Mouse (Mus musculus) intestine, embryonic 16.5 days (tissue): Measurements from ENCODE around the gene Bnc2. TPM values are rescaled to one million over a fixed set of nuclear protein-coding genes. Genes with fewer than 3 reads are reported as not detected.

Experiments used
- ATAC-seq: fragments of 200-750 bp; cut with Nextera tagmentation; 2 replicates; pipeline ENCODE4 v1.8.0; 2017; ENCODE audit warnings: moderate TSS enrichment, moderate library complexity
- H3K27ac ChIP-seq: fragments of 300-500 bp; sonication (generic); 2 replicates; pipeline ENCODE4 v1.5.1; 2014; ENCODE audit warnings: mild to moderate bottlenecking, low read length
- H3K27me3 ChIP-seq: fragments of 300-500 bp; sonication (generic); replicated peaks from 2 replicates; pipeline ENCODE4 v1.6.1; 2014; ENCODE audit warnings: low read length, control low read depth, mixed read lengths; ENCODE audit not compliant: control insufficient read depth, insufficient read depth
- H3K36me3 ChIP-seq: fragments of 300-500 bp; sonication (generic); 2 replicates; pipeline ENCODE4 v1.6.1; 2014; ENCODE audit warnings: low read length, control low read depth; ENCODE audit not compliant: control insufficient read depth, insufficient read depth
- H3K4me1 ChIP-seq: fragments of 300-500 bp; sonication (generic); 2 replicates; pipeline ENCODE4 v1.6.1; 2014; ENCODE audit warnings: low read length, control low read depth, mixed read lengths; ENCODE audit not compliant: control insufficient read depth, insufficient read depth
- H3K4me2 ChIP-seq: fragments of 300-500 bp; sonication (generic); 2 replicates; pipeline ENCODE4 v1.6.1; 2014; ENCODE audit warnings: low read depth, low read length, control low read depth
- H3K4me3 ChIP-seq: fragments of 300-500 bp; sonication (generic); 2 replicates; pipeline ENCODE4 v1.5.1; 2014; ENCODE audit warnings: mild to moderate bottlenecking, low read length
- H3K9ac ChIP-seq: fragments of 300-500 bp; sonication (generic); 2 replicates; pipeline ENCODE4 v1.6.1; 2014; ENCODE audit warnings: low read depth, low read length
- H3K9me3 ChIP-seq: fragments of 300-500 bp; sonication (generic); 2 replicates; pipeline ENCODE4 v1.6.1; 2016; ENCODE audit warnings: low read length, control low read depth; ENCODE audit not compliant: control insufficient read depth
- WGBS: fragments of 180-500 bp; shearing (Covaris S2); extraction: QIAGEN DNeasy Blood & Tissue Kit; methylation state at CpG from one replicate; pipeline ENCODE4 v1.1.7; 2014; 5-methylcytosine and 5-hydroxymethylcytosine counted together
- polyA plus RNA-seq: library from polyadenylated mRNA; unstranded; fragments of >200 nt; fragmentation: Nextera tagmentation; extraction: Ambion mirVana; gene quantifications from 2 replicates; pipeline ENCODE4 v1.2.1, GENCODE M21; 2015

Gene Bnc2
- polyA plus RNA-seq, 1 experiment from 2014 or later: 8.9 TPM

GRCm38 (mm10) chr4:84498469-84498868 is 176.6 kb downstream of the Bnc2 start:
- Histone ChIP-seq H3K27ac (no peak overlapping the region), H3K4me1 (peaks cover 8% of the 10 kb centered on the region; the same call in 1 of the 2 replicates), H3K27me3 (no peaks in the 10 kb centered on the region), H3K9me3 (no peaks in the 10 kb centered on the region), H3K36me3 (no peaks in the 10 kb centered on the region), H3K9ac (no peak overlapping the region), H3K4me2 (no peak overlapping the region), H3K4me3 (no peak overlapping the region)
- ATAC-seq: no peak
- WGBS: 94% methylated on average over 6 of the region's 6 CpGs

- no peak overlapping the region for H3K4me2 ChIP-seq
- no peak overlapping the region for H3K9ac ChIP-seq
- H3K4me1 ChIP-seq: no peaks in the 10 kb centered on the region
- ATAC-seq: no peak
- H3K27me3 ChIP-seq: no peaks in the 10 kb centered on the region
- 72% methylated on average over 5 of the region's 5 CpGs for WGBS
- H3K9me3 ChIP-seq: no peaks in the 10 kb centered on the region
- no peak overlapping the region for H3K27ac ChIP-seq
- H3K36me3 ChIP-seq: no peaks in the 10 kb centered on the region
- H3K4me3 ChIP-seq: no peak overlapping the region
Observed at GRCm38 (mm10) chr4:84488323-84488722, 186.8 kb downstream of the Bnc2 start.

DNA sequence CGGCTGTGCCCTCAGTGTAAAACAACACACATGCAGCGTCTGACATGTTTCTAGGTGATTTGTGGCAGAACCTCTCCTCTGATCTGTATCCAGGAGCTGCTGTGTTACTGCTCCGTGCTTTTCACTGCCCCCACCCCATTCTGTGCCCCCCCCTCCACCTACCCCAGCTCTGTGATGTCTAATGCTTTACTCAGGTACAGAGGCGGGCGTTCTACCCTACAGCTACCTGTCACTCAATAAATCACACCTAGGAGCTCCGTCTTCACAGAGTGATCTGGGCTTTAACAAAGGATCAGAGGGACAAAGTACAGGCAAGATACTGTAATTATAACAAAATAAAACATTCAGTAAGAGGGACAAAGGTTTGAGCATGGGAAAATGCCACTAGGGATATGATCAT is 192.4 kb downstream of the Bnc2 start:
- peak; percentile 64 for ATAC-seq
- Histone ChIP-seq H3K9me3 (no peaks in the 10 kb centered on the region), H3K27me3 (no peaks in the 10 kb centered on the region), H3K9ac (no peak overlapping the region), H3K4me2 (no peak overlapping the region), H3K27ac (no peak overlapping the region), H3K4me1 (no peaks in the 10 kb centered on the region), H3K4me3 (no peak overlapping the region), H3K36me3 (no peaks in the 10 kb centered on the region)
- 45% methylated on average over 6 of the region's 6 CpGs for WGBS

DNA sequence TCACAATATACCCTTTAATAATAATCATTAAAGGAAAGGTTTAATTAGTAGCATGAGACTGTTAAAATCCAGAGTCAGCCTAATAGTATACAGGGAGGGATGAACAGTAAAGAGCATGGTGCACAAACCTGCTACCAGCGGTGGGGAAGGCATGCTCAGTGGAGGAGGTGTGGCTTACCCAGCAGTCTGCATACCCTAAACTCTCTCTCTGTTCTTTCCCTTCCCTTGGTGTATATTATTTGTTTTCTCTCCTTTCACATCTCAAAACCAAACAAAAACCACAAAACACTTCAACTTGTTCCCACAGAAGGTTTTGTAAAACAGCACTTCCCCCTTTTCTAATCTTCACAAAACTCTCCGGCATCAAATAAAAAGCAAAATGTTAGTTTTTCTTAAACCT is 202.4 kb downstream of the Bnc2 start:
- Histone ChIP-seq H3K27ac (no peak overlapping the region), H3K9ac (no peak overlapping the region), H3K4me2 (no peak overlapping the region), H3K27me3 (no peaks in the 10 kb centered on the region), H3K36me3 (no peaks in the 10 kb centered on the region), H3K4me3 (no peak overlapping the region), H3K9me3 (no peaks in the 10 kb centered on the region), H3K4me1 (no peaks in the 10 kb centered on the region)
- 65% methylated on average over 2 of the region's 2 CpGs for WGBS
- ATAC-seq: no peak

- no peak overlapping the region for H3K4me3 ChIP-seq
- no peaks in the 10 kb centered on the region for H3K9me3 ChIP-seq
- H3K36me3 ChIP-seq: no peaks in the 10 kb centered on the region
- no peak overlapping the region for H3K4me2 ChIP-seq
- no peaks in the 10 kb centered on the region for H3K27me3 ChIP-seq
- ATAC-seq: no peak
- H3K9ac ChIP-seq: no peak overlapping the region
- no peak overlapping the region for H3K27ac ChIP-seq
- no peaks in the 10 kb centered on the region for H3K4me1 ChIP-seq
- 83% methylated on average over 6 of the region's 6 CpGs for WGBS
Observed at GRCm38 (mm10) chr4:84470106-84470885, 204.8 kb downstream of the Bnc2 start.

DNA sequence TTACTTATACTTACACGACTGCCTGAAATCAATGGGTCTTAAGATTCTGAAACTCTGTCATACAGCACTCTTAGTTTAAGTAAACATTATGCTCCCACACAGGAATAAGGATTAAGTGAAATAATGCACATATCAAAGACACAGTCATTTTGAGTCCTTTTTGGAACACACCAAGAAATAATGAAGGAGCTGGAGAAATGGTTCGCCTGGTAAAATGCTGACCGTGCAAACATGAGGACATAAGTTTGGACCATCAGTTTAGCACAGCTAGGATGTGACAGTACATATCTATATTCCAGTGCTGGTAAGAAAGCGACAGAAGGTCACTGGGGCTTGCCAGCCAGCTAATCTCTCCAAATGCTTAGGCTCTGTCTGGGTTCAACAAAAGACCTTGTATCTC is 205.7 kb downstream of the Bnc2 start:
- Histone ChIP-seq H3K4me1 (no peaks in the 10 kb centered on the region), H3K4me3 (no peak overlapping the region), H3K36me3 (no peaks in the 10 kb centered on the region), H3K9me3 (no peaks in the 10 kb centered on the region), H3K4me2 (no peak overlapping the region), H3K27me3 (no peaks in the 10 kb centered on the region), H3K9ac (no peak overlapping the region), H3K27ac (no peak overlapping the region)
- no peak for ATAC-seq
- 69% methylated on average over 4 of the region's 4 CpGs for WGBS

- Histone ChIP-seq H3K27ac (no peak overlapping the region), H3K4me2 (no peak overlapping the region), H3K27me3 (no peaks in the 10 kb centered on the region), H3K4me3 (no peak overlapping the region), H3K4me1 (no peaks in the 10 kb centered on the region), H3K36me3 (no peaks in the 10 kb centered on the region), H3K9ac (no peak overlapping the region), H3K9me3 (no peaks in the 10 kb centered on the region)
- ATAC-seq: no peak
- 85% methylated on average over 3 of the region's 3 CpGs for WGBS
Observed at GRCm38 (mm10) chr4:84467722-84468121, 207.4 kb downstream of the Bnc2 start.

DNA sequence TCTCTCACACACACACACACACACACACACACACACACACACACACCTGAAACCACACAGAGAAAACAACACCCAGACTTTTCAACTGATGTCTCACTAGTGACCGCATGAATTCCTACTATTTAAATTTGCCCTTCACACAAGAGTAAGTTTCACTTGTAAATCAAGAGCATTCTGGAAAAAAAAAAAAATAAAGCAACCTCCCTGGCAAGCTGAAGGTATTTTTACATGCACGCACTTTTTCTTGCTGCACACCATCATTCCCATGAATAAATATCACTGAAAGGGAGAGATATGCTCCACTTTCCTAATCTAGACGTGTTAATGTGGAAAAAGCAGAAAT is 216.9 kb downstream of the Bnc2 start:
- no peak for ATAC-seq
- Histone ChIP-seq H3K4me2 (no peak overlapping the region), H3K4me1 (0 out of 2 replicates have a peak, but pooled peaks cover 4% of the 10 kb centered on the region), H3K36me3 (no peaks in the 10 kb centered on the region), H3K9ac (no peak overlapping the region), H3K4me3 (no peak overlapping the region), H3K27ac (no peak overlapping the region), H3K27me3 (no peaks in the 10 kb centered on the region), H3K9me3 (no peaks in the 10 kb centered on the region)
- WGBS: 75% methylated on average over 3 of the region's 3 CpGs

DNA sequence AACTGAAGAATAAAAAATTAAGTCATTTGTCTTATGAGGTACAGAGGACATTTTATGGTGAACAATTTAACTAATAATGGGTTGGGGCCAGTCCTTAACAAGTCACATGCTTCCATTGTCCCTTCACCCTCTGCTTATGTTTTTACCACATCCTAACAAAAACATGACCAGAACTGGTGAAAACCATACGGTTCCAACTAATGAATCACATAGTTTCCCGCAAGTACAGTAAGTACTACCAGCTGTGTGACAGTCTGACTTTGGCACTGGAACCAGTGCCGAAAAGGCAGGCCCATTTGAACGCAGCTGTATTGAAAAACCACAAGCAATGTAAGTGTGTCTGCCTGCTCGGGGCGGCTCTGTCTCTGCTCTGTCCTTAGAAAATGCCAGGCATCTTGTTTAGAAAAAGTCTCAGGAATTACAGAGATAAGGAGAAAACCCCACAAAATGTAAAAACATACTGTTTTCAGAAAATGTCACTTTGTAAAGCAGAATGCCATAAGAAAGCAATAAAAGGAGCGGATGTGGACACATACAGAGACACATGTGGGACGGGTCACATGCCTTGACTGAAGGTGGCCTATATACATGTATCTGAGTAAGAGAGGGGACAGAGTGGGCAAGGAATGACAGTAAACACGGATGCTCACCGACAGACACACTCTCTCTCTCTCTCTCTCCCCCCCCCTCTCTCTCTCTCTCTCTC is 217.4 kb downstream of the Bnc2 start:
- WGBS: 61% methylated on average over 10 of the region's 10 CpGs

More for the DNA sequence above, 217.4 kb downstream of the Bnc2 start:
- H3K9me3 ChIP-seq: no peaks in the 10 kb centered on the region
- no peak overlapping the region for H3K27ac ChIP-seq
- 0 out of 2 replicates have a peak, but pooled peaks cover 4% of the 10 kb centered on the region for H3K4me1 ChIP-seq
- H3K36me3 ChIP-seq: no peaks in the 10 kb centered on the region
- H3K27me3 ChIP-seq: no peaks in the 10 kb centered on the region
- no peak overlapping the region for H3K4me3 ChIP-seq
- ATAC-seq: no peak
- H3K4me2 ChIP-seq: no peak overlapping the region
- H3K9ac ChIP-seq: no peak overlapping the region
